Mouse (Mus musculus) cerebellum, adult 2 months (tissue): ENCODE measurements around the gene Mllt3.

Experiments
- CTCF ChIP-seq: fragments of 200-500 bp; IDR thresholded peaks from 2 replicates; pipeline ENCODE4 v1.5.1; 2011; ENCODE audit warnings: low read depth, mild to moderate bottlenecking, control low read depth, low read length, moderate library complexity, borderline replicate concordance; ENCODE audit not compliant: insufficient read depth
- POLR2A ChIP-seq: fragments of 200-500 bp; IDR thresholded peaks from 2 replicates; pipeline ENCODE4 v1.6.1; 2011; ENCODE audit warnings: low read length, control low read depth, borderline replicate concordance; ENCODE audit not compliant: insufficient read depth

DNA sequence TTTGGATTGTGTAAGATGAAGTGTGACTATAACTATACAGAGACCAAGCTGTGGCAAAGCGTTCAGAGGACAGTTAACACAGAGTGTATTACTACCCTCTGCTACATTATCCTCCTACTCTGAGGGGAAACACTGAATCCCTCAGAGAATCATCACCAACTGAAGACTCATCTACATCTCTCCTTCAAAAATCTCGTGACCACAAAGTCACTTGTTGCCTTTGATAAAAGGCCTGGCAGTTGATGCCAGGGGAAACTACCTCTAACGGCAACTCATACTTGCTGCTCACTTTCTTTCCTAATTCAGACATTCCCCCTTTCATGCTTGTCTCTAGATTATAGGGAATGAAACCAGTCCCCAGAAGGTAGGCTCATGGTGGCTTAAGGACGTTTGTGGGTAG, 174.0 kb downstream of the Mllt3 start:
- no peak for TF ChIP-seq POLR2A
- TF ChIP-seq CTCF = no peak
